Mouse (Mus musculus) kidney, adult 2 months (tissue): ENCODE measurements at regions not wholly inside any gene's neighbourhood (a gene's known extent, or its start where the extent isn't known, plus 50 kb on each side); places are given as distances from the start of the nearest gene placed in this dataset.

ENCODE experiments used
- DNase-seq: peaks from one replicate; pipeline ENCODE4 v3.0.0; 2021
- H3K27ac ChIP-seq: fragments of 200-500 bp; 2 replicates; pipeline ENCODE4 v1.5.1; 2012; ENCODE audit warnings: low read depth, low read length, control low read depth, inconsistent platforms; ENCODE audit not compliant: insufficient read depth
- H3K27me3 ChIP-seq: fragments of 200-500 bp; replicated peaks from 2 replicates; pipeline ENCODE4 v1.6.1; 2012; ENCODE audit warnings: mild to moderate bottlenecking, moderate library complexity, low read length, inconsistent platforms; ENCODE audit not compliant: control insufficient read depth, insufficient read depth
- H3K36me3 ChIP-seq: fragments of 200-500 bp; 2 replicates; pipeline ENCODE4 v1.6.1; 2012; ENCODE audit warnings: mild to moderate bottlenecking, moderate library complexity, low read length, inconsistent platforms; ENCODE audit not compliant: control insufficient read depth, insufficient read depth
- H3K4me1 ChIP-seq: fragments of 200-500 bp; 2 replicates; pipeline ENCODE4 v1.6.1; 2011; ENCODE audit warnings: low read length; ENCODE audit not compliant: control insufficient read depth, insufficient read depth
- H3K4me3 ChIP-seq: fragments of 200-500 bp; 2 replicates; pipeline ENCODE4 v1.5.1; 2011; ENCODE audit warnings: mild to moderate bottlenecking, low read depth, low read length, control low read depth; ENCODE audit not compliant: insufficient read depth
- CTCF ChIP-seq: fragments of 200-500 bp; conservative IDR thresholded peaks from 2 replicates; pipeline ENCODE4 v1.5.1; 2011; ENCODE audit warnings: low read depth, mild to moderate bottlenecking, control low read depth, low read length, moderate library complexity, mixed read lengths; ENCODE audit not compliant: insufficient read depth, insufficient read length
- POLR2A ChIP-seq: fragments of 200-500 bp; IDR thresholded peaks from one replicate; pipeline ENCODE4 v1.6.1; 2011; ENCODE audit warnings: low read depth, low read length, control low read depth
- WGBS: fragments of 180-500 bp; shearing (Covaris S2); methylation state at CpG from one replicate; pipeline ENCODE4 v1.1.7; 2018; 5-methylcytosine and 5-hydroxymethylcytosine counted together

DNA sequence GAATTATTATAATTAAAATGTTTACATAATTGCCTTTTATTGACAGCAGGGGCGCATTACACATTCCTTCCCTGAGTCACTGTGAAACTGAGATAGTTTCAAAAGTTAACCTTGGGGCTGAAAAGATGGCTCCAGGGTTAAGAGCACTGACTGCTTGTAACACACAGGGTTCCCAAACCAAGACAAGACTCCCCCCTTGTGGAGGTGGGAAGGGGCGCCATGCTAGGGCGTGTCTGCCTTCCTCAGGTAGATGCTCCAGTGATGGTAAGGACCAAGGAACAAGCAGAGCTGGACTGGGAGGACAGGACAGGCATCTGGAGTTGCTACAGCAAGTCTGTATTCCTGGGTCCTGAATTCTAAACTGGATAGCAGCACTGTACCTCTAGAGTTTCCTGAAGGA, 351.9 kb downstream of the Tbc1d22a start:
- TF ChIP-seq CTCF (peak; percentile 27), POLR2A (no peak)
- Histone ChIP-seq H3K4me3 (no peak overlapping the region), H3K4me1 (no peaks in the 10 kb centered on the region), H3K27ac (no peak overlapping the region), H3K36me3 (no peaks in the 10 kb centered on the region), H3K27me3 (no peaks in the 10 kb centered on the region)
- no peak for DNase-seq
- 76% methylated on average over 3 of the region's 3 CpGs for WGBS

DNA sequence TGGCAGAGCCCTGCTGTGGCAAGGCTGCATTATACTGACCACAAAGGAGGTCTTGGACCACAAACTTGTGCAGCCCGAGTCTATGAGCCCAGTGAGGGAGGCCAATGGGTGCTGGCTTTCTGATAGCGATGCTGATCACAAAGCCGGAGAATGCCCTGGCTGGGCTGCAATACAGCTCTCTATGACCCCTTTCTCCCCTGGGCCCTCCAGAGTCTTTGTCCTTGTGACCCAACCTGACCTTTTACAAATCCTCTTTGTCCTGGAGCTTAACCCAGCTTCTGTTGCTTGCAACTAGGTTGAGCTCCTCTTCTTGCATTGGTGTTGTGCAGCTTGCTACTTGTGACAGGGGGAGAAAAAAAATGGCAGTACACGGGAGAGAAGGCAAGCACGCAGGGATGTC, 360.1 kb downstream of the Tbc1d22a start:
- H3K27me3 ChIP-seq: no peaks in the 10 kb centered on the region
- no peak overlapping the region for H3K4me3 ChIP-seq
- no peaks in the 10 kb centered on the region for H3K36me3 ChIP-seq
- H3K4me1 ChIP-seq: no peaks in the 10 kb centered on the region
- TF ChIP-seq CTCF: no peak
- TF ChIP-seq POLR2A: no peak
- WGBS: 78% methylated on average over 5 of the region's 5 CpGs
- no peak for DNase-seq
- no peak overlapping the region for H3K27ac ChIP-seq

DNA sequence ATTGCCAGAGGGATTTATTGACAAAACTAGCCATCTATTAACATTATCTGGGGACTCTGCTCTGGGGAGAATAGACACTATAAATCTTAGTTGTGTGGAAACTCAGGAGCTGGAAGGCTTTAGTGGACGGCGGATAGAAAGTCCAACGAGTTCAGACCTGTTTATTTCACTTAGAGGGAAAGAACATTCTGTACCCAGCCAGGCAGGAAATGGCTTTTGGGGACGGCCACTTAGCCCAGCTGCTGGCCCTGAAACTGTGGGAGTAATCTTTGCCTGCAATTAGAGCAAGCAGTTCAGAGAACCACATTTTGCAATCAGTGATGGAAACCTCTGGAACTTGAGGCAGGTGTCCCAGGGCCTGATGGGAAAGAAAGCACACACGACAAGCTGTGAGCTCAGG, 362.4 kb downstream of the Tbc1d22a start:
- peak; percentile 51 for DNase-seq
- 15% methylated on average over 5 of the region's 5 CpGs for WGBS
- Histone ChIP-seq H3K36me3 (no peaks in the 10 kb centered on the region), H3K4me3 (no peak overlapping the region), H3K27me3 (no peaks in the 10 kb centered on the region), H3K4me1 (no peaks in the 10 kb centered on the region), H3K27ac (peak overlapping the region; percentile 54)
- TF ChIP-seq CTCF: no peak
- TF ChIP-seq POLR2A: no peak

DNA sequence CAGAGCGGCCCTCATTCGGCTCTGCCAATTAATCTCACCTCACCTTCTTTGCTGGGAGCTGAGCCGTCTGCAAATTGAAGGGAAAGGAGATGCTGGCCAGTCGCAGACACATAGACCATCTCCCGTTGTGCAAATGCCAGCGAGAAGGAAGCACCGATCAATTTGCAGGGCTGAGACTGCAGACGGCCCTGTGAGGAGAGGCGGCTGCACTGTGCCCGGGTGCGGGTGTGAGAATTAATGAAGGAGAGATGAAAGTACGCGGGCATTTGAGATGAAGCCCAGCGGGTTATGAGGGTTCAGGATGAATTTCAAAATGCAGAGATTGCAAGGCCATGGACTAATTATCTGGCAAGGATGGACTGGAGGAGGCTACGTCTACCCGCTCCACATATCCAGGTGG, 364.4 kb downstream of the Tbc1d22a start:
- no peak for TF ChIP-seq POLR2A
- no peak for TF ChIP-seq CTCF
- WGBS: 89% methylated on average over 16 of the region's 16 CpGs

DNA sequence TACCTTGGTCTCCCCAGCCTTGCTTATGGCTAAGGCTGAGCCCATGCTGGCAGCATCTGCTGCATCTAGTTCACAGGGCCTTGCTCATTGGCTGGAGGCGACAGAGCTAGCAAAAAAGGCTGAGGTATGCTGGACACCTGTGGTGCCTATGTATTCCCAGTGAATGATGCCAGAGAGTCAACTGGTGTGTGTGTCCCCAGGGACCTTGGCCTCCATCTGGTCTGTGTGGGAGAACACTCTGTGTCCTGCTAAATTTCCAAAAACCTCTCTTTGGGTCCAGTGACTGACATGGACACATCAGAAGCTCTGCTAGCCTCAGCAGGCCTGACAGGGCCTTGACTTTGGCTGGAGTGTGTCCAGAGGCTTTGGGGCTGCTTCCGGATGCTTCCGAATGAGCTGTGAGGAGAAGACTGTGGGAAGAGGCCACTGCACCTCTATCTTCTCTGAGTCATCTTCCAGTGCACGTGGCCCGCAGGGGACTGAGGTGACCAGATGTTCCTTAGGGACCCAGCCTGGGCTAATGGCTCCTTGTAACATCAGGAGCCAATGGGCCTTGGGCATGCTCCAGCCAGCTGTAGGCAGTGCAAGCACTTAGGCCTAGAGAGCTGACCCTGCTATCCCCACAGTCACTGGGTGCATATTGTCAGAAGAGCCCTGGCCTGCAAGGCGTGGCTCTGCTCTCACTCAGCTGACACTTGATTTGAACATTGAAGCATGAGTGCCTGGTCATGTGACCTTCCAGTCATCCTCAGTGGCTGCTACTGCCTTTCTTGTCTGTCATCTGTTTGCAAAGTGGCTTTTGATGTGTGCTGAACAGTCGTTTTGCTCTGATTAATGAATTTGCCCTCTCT, 368.2 kb downstream of the Tbc1d22a start:
- WGBS: 83% methylated on average over 7 of the region's 7 CpGs
- DNase-seq: no peak
- H3K36me3 ChIP-seq: no peaks in the 10 kb centered on the region
- TF ChIP-seq CTCF (no peak), POLR2A (no peak)
- no peak overlapping the region for H3K4me3 ChIP-seq
- H3K4me1 ChIP-seq: no peaks in the 10 kb centered on the region
- no peak overlapping the region for H3K27ac ChIP-seq
- H3K27me3 ChIP-seq: no peaks in the 10 kb centered on the region

More for the DNA sequence above, 364.4 kb downstream of the Tbc1d22a start:
- Histone ChIP-seq H3K27me3 (no peaks in the 10 kb centered on the region), H3K4me3 (no peak overlapping the region), H3K4me1 (no peaks in the 10 kb centered on the region), H3K27ac (no peak overlapping the region), H3K36me3 (no peaks in the 10 kb centered on the region)
- DNase-seq: no peak

DNA sequence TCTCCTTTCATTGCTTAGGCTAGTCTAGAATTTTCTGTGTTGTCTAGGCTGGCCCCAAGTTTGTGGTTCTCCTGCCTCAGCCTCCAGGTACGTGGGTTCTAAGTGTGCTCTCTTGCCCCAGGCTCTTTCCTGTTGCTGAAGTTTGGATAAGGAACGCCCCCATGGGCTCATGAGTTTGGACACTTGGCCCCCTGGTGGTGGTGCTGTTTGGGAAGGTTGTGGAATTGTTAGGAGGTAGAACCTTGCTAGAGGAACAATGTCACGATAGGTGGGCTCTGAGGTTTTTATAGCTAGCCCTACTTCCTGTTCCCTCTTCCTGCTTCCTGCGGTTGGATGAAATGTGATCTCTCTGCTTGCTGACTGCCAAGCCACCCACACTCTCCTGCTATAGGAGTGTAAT, 371.5 kb downstream of the Tbc1d22a start:
- no peaks in the 10 kb centered on the region for H3K27me3 ChIP-seq
- H3K4me3 ChIP-seq: no peak overlapping the region
- no peak for DNase-seq
- TF ChIP-seq POLR2A: no peak
- no peak for TF ChIP-seq CTCF
- WGBS: 52% methylated on average over 4 of the region's 4 CpGs
- H3K36me3 ChIP-seq: no peaks in the 10 kb centered on the region
- H3K4me1 ChIP-seq: no peaks in the 10 kb centered on the region
- no peak overlapping the region for H3K27ac ChIP-seq

DNA sequence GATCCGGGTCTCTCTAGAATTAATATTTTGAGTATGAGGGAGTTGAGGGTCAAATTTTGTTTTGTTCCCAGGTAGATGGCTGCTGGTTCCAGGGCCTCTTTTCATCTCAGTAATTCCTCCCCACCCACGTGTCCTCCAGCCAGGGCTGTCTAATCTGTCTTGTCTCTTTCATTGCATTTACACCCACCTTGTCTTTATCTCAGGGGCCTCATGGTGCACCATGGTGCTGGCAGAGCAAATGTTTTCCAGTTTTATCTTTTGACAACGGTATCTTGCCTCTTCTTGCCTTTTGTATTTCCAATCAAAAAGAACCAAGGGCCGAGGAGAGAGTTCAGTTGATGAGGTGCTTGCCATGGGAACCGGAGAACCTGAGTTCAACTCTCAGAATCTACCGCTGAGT, 372.9 kb downstream of the Tbc1d22a start:
- 76% methylated on average over 6 of the region's 6 CpGs for WGBS
- no peaks in the 10 kb centered on the region for H3K4me1 ChIP-seq
- H3K27me3 ChIP-seq: no peaks in the 10 kb centered on the region
- H3K4me3 ChIP-seq: no peak overlapping the region
- TF ChIP-seq CTCF: no peak
- no peak for TF ChIP-seq POLR2A
- DNase-seq: no peak
- no peak overlapping the region for H3K27ac ChIP-seq
- H3K36me3 ChIP-seq: no peaks in the 10 kb centered on the region
